Mouse (Mus musculus) C2C12 (cell line): ENCODE measurements at regions not wholly inside any gene's neighbourhood (a gene's known extent, or its start where the extent isn't known, plus 50 kb on each side); places are given as distances from the start of the nearest gene placed in this dataset.

Experiments used
- H3K27me3 ChIP-seq: one replicate; pipeline ENCODE4 v1.6.1; 2011; ENCODE audit not compliant: control insufficient read depth, insufficient read depth, insufficient read length
- H3K36me3 ChIP-seq: one replicate; pipeline ENCODE4 v1.6.1; 2011; ENCODE audit not compliant: control insufficient read depth, insufficient read depth
- H3K4me3 ChIP-seq: one replicate; pipeline ENCODE4 v1.5.1; 2011; ENCODE audit warnings: mild to moderate bottlenecking, control low read depth; ENCODE audit not compliant: poor library complexity, insufficient read depth, severe bottlenecking
- H3K79me2 ChIP-seq: one replicate; pipeline ENCODE4 v1.6.1; 2011; ENCODE audit not compliant: control insufficient read depth, insufficient read depth
- H3K79me3 ChIP-seq: one replicate; pipeline ENCODE4 v1.6.1; 2011; ENCODE audit warnings: low read depth, control low read depth
- H3ac ChIP-seq: one replicate; pipeline ENCODE3; 2011; ENCODE audit warnings: low read depth; ENCODE audit not compliant: control insufficient read depth, insufficient read length
- CEBPB ChIP-seq: IDR thresholded peaks from one replicate; pipeline ENCODE4 v1.6.1; 2011; ENCODE audit warnings: low read depth, mild to moderate bottlenecking, control low read depth, moderate library complexity
- CTCF ChIP-seq: IDR thresholded peaks from one replicate; pipeline ENCODE4 v1.5.1; 2011; ENCODE audit not compliant: control insufficient read depth, insufficient read depth, insufficient read length
- FOSL1 ChIP-seq: IDR thresholded peaks from one replicate; pipeline ENCODE4 v1.8.0; 2011; ENCODE audit warnings: mild to moderate bottlenecking, low read length; ENCODE audit not compliant: poor library complexity, insufficient read depth, severe bottlenecking
- MAX ChIP-seq: IDR thresholded peaks from one replicate; pipeline ENCODE4 v1.6.1; 2011; ENCODE audit warnings: mild to moderate bottlenecking, control low read depth
- MYOD1 ChIP-seq: IDR thresholded peaks from one replicate; pipeline ENCODE4 v1.6.1; 2011; ENCODE audit warnings: low read depth; ENCODE audit not compliant: control insufficient read depth, insufficient read length
- MYOG ChIP-seq: IDR thresholded peaks from one replicate; pipeline ENCODE4 v1.6.1; 2011; ENCODE audit not compliant: control insufficient read depth, insufficient read length; ENCODE audit errors: extremely low read depth
- USF1 ChIP-seq: IDR thresholded peaks from one replicate; pipeline ENCODE4 v1.6.1; 2011; ENCODE audit warnings: low read depth, mild to moderate bottlenecking, control low read depth, moderate library complexity

GRCm38 (mm10) chr3:134560144-134560543 is 268.7 kb upstream of the Tacr3 start:
- Histone ChIP-seq H3K4me3 (no peak overlapping the region), H3K27me3 (no peaks in the 10 kb centered on the region), H3K79me2 (no peaks in the 10 kb centered on the region), H3K79me3 (no peaks in the 10 kb centered on the region), H3ac (no peak overlapping the region), H3K36me3 (no peaks in the 10 kb centered on the region)
- TF ChIP-seq MYOD1 (no peak), MYOG (no peak), CEBPB (no peak), CTCF (no peak)

GRCm38 (mm10) chr3:134578759-134579158 is 250.0 kb upstream of the Tacr3 start:
- TF ChIP-seq MYOG (no peak), CEBPB (no peak), CTCF (no peak), USF1 (no peak), MYOD1 (no peak), MAX (no peak), FOSL1 (no peak)
- H3K79me3 ChIP-seq: no peaks in the 10 kb centered on the region
- H3ac ChIP-seq: no peak overlapping the region
- no peaks in the 10 kb centered on the region for H3K36me3 ChIP-seq
- H3K4me3 ChIP-seq: no peak overlapping the region
- no peaks in the 10 kb centered on the region for H3K79me2 ChIP-seq
- no peaks in the 10 kb centered on the region for H3K27me3 ChIP-seq

GRCm38 (mm10) chr3:134588630-134589029 is 240.2 kb upstream of the Tacr3 start:
- no peaks in the 10 kb centered on the region for H3K79me2 ChIP-seq
- no peak overlapping the region for H3K4me3 ChIP-seq
- H3K36me3 ChIP-seq: no peaks in the 10 kb centered on the region
- H3K27me3 ChIP-seq: no peaks in the 10 kb centered on the region
- no peak overlapping the region for H3ac ChIP-seq
- TF ChIP-seq FOSL1: no peak
- TF ChIP-seq MAX: no peak
- TF ChIP-seq CEBPB: no peak
- no peak for TF ChIP-seq MYOG
- TF ChIP-seq MYOD1: no peak
- TF ChIP-seq CTCF: no peak
- no peak for TF ChIP-seq USF1
- H3K79me3 ChIP-seq: no peaks in the 10 kb centered on the region

GRCm38 (mm10) chr3:134602919-134603318 is 225.9 kb upstream of the Tacr3 start:
- Histone ChIP-seq H3K4me3 (no peak overlapping the region), H3K27me3 (no peaks in the 10 kb centered on the region), H3K79me3 (no peaks in the 10 kb centered on the region), H3K36me3 (no peaks in the 10 kb centered on the region), H3K79me2 (no peaks in the 10 kb centered on the region), H3ac (no peak overlapping the region)
- TF ChIP-seq CEBPB (no peak), CTCF (no peak), USF1 (no peak), MYOD1 (no peak), MYOG (no peak), MAX (no peak), FOSL1 (no peak)

DNA sequence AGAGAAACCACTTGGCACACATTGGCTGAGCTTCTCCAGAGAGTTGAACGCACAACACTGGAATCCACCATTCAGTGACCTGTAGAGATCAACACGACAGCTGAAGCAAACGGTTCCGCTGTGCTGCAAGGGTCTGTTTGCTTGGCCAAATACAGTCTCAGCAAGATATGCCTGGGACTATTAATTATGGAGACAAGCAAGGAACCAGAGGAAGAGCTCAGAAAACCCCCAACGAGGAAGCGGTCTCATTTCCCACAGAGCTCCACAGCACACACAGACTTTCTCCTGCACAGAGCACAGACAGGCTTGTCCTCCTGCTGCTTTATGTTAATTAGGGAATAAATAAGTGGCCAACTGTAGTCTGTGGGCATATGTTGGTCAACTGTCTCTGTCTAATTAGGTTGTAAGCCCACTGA is 223.4 kb upstream of the Tacr3 start:
- Histone ChIP-seq H3K4me3 (no peak overlapping the region), H3K36me3 (no peaks in the 10 kb centered on the region), H3K27me3 (no peaks in the 10 kb centered on the region), H3K79me2 (no peaks in the 10 kb centered on the region), H3ac (no peak overlapping the region), H3K79me3 (no peaks in the 10 kb centered on the region)
- no peak for TF ChIP-seq USF1

- H3K79me2 ChIP-seq: no peaks in the 10 kb centered on the region
- H3K79me3 ChIP-seq: no peaks in the 10 kb centered on the region
- no peaks in the 10 kb centered on the region for H3K27me3 ChIP-seq
- no peak overlapping the region for H3K4me3 ChIP-seq
- TF ChIP-seq MYOG (no peak), MYOD1 (no peak), USF1 (no peak), CTCF (no peak), MAX (no peak), FOSL1 (no peak)
- no peaks in the 10 kb centered on the region for H3K36me3 ChIP-seq
- no peak overlapping the region for H3ac ChIP-seq
Measured at GRCm38 (mm10) chr3:134610244-134610643, 218.6 kb upstream of the Tacr3 start.
